Mouse (Mus musculus) stomach, embryonic 14.5 days (tissue): ENCODE measurements around the gene Mrfap1. TPM values are rescaled to one million over a fixed set of nuclear protein-coding genes. Genes with fewer than 3 reads are reported as not detected.

Experiments
- ATAC-seq: fragments of 200-750 bp; cut with Nextera tagmentation; 2 replicates; pipeline ENCODE4 v1.8.0; 2017; ENCODE audit warnings: low read depth, moderate TSS enrichment; ENCODE audit not compliant: insufficient number of reproducible peaks, insufficient read depth, low FRiP score
- H3K27ac ChIP-seq: fragments of 300-500 bp; sonication (generic); 2 replicates; pipeline ENCODE4 v1.5.1; 2014; ENCODE audit warnings: mild to moderate bottlenecking, low read length, moderate library complexity, mixed read lengths
- H3K27me3 ChIP-seq: fragments of 300-500 bp; sonication (generic); 2 replicates; pipeline ENCODE4 v1.6.1; 2014; ENCODE audit warnings: low read length, control low read depth, mixed read lengths; ENCODE audit not compliant: control insufficient read depth, insufficient read depth
- H3K36me3 ChIP-seq: fragments of 300-500 bp; sonication (generic); 2 replicates; pipeline ENCODE4 v1.6.1; 2014; ENCODE audit warnings: mild to moderate bottlenecking, control low read depth, low read length, moderate library complexity, mixed read lengths; ENCODE audit not compliant: control insufficient read depth, insufficient read depth
- H3K4me1 ChIP-seq: fragments of 300-500 bp; sonication (generic); 2 replicates; pipeline ENCODE4 v1.6.1; 2014; ENCODE audit warnings: low read length, control low read depth, mixed read lengths; ENCODE audit not compliant: control insufficient read depth, insufficient read depth
- H3K4me2 ChIP-seq: fragments of 300-500 bp; sonication (generic); replicated peaks from 2 replicates; pipeline ENCODE4 v1.6.1; 2014; ENCODE audit warnings: low read depth, low read length, control low read depth
- H3K4me3 ChIP-seq: fragments of 300-500 bp; sonication (generic); 2 replicates; pipeline ENCODE4 v1.5.1; 2014; ENCODE audit warnings: low read depth, low read length, control low read depth
- H3K9ac ChIP-seq: fragments of 300-500 bp; sonication (generic); replicated peaks from 2 replicates; pipeline ENCODE4 v1.6.1; 2014; ENCODE audit warnings: low read depth, mild to moderate bottlenecking, control low read depth, low read length, moderate library complexity, mixed read lengths
- H3K9me3 ChIP-seq: fragments of 300-500 bp; sonication (generic); 2 replicates; pipeline ENCODE4 v1.6.1; 2016; ENCODE audit warnings: low read depth, low read length, control low read depth; ENCODE audit not compliant: control insufficient read depth
- whole genome bisulfite sequencing: fragments of 180-500 bp; shearing (Covaris S2); extraction: QIAGEN DNeasy Blood & Tissue Kit; methylation state at CpG from one replicate; pipeline ENCODE4 v1.1.7; 2014; 5-methylcytosine and 5-hydroxymethylcytosine counted together
- polyA plus RNA-seq: library from polyadenylated mRNA; unstranded; fragments of >200 nt; fragmentation: Nextera tagmentation; extraction: Ambion mirVana; gene quantifications from 2 replicates; pipeline ENCODE4 v1.2.1, GENCODE M21; 2014

Gene Mrfap1
- polyA plus RNA-seq, 1 experiment from 2014 or later: 477 TPM

DNA sequence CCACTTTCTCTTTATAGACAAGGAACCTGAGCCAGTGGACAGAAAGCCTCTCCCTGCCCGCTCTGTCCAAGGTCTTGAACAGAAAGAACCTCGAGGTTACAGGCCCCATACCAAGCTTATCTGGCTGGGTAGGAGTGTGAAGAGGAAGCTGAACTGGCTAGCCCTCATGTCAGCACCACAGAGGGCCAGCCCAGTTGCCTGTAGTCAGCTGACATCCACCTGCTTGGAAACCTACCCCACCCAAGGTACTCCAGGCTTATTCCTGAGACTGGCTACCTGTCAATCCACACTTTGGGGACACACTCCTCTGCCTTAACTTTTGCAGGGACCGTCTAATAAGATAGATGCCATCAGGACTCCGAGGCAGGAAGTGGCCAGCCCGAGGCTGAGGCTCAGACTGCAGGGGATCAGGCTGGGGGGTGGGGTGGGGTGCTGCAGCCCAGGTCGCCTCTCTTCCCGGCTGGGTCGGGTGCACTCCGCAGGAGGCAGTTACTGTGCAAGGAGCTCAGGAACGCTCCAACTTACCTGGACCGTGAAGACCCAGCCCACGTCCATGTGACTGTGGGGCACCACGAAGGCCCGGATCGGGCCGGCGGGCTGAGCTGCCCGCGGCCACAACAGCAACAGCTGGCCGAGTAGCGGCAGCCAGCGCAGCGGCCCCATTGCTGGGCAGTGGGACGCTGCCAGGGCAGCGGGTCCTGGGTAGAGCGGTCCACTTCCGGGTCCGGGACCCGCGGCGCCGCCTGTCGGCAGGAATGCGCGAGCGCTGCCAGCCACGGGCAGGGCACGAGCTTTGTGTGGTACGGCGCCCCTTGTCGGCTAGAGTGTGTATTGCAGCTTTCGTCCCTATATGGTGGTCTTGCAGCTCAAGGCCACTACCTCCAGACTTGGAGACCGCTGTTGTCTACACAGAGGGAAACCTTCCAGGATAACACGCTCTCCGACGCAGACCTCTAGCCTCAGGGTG, 33.6 kb upstream of the Mrfap1 start, which contains the start of gene Man2b2:
TSS of gene Man2b2 (minus strand) at position 741 of the 967 bp plus-strand sequence.
- Histone ChIP-seq H3K27me3 (no peaks in the 10 kb centered on the region), H3K9me3 (no peaks in the 10 kb centered on the region), H3K4me1 (no peaks in the 10 kb centered on the region), H3K27ac (no peak within 1 kb of the TSS), H3K4me3 (peak within 1 kb of the TSS; percentile 55), H3K4me2 (peak within 1 kb of the TSS; percentile 60), H3K9ac (peak within 1 kb of the TSS; percentile 36; the same call in 1 of the 2 replicates), H3K36me3 (no peaks in the 10 kb centered on the region)
- WGBS: 3% methylated on average over 46 of the region's 46 CpGs
- ATAC-seq: peak; percentile 79

DNA sequence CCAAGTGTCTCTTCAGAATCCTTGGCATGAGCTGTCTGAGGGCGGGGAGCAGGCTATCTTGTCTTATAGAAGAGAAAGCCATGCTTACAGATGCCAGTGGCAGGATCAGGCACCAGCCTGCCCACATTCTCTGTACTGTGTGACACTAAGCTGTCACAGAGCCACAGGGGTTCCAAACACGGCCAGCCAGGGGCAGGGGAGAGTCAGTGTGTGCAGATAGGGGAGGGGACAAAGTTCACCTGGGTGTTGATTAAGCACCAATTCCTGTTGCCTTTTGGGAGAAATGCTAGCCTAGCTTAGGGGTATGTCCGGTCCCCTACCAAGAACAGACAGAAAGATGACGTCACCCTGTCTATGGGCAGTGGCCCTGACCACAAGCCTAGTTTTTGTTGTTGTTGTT, 32.5 kb upstream of the Mrfap1 start:
- no peak overlapping the region for H3K4me2 ChIP-seq
- no peaks in the 10 kb centered on the region for H3K27me3 ChIP-seq
- H3K27ac ChIP-seq: no peak overlapping the region
- no peaks in the 10 kb centered on the region for H3K9me3 ChIP-seq
- ATAC-seq: no peak
- no peaks in the 10 kb centered on the region for H3K4me1 ChIP-seq
- no peak overlapping the region for H3K4me3 ChIP-seq
- no peaks in the 10 kb centered on the region for H3K36me3 ChIP-seq
- H3K9ac ChIP-seq: no peak overlapping the region
- 76% methylated on average over 4 of the region's 4 CpGs for WGBS

DNA sequence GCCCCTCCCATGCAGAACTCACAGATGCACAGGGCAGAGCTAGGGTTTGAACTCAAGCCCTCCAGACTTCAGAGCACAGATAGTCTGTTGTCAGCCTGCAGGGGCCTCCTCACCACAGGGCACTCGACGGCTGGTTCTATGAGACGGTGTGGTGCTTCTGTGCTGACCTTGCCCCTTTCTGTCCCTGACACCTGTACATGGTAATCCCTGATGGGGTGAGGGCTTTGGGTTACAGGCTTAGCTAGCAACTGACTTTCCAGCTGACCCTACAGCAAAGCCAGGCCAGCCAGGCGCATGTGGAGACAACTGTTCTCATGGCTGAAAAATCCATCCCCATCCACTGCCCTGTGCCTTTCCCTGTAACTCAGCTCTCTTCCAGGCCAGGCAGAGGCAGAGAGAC, 26.3 kb upstream of the Mrfap1 start:
- WGBS: 93% methylated on average over 4 of the region's 4 CpGs
- H3K9me3 ChIP-seq: no peaks in the 10 kb centered on the region

DNA sequence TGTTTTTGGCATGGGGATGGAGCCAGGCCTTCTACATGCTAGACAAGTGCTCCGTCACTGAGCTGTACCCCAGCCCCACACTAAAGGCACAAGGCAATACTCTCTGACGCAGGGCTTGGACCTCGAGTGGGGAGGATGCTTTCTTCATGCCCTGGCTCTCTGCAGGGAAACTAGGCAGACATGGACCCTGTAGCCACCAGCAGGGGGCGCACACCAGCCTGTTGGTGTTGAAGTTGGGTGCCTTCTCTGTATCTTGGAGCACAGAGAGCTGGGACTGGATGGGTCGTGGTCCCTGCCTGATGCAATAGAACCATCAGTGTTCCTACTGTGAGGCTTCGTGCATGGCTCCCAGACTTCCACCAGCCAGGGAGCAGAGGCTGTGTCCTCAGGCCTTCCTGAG, 23.6 kb upstream of the Mrfap1 start:
- Histone ChIP-seq H3K4me2 (no peak overlapping the region), H3K9ac (no peak overlapping the region), H3K27ac (no peak overlapping the region), H3K9me3 (no peaks in the 10 kb centered on the region), H3K27me3 (no peaks in the 10 kb centered on the region), H3K36me3 (no peaks in the 10 kb centered on the region; the same call in 1 of the 2 replicates), H3K4me3 (no peak overlapping the region), H3K4me1 (no peaks in the 10 kb centered on the region)
- ATAC-seq: no peak
- WGBS: 49% methylated on average over 6 of the region's 6 CpGs

More for the DNA sequence above, 26.3 kb upstream of the Mrfap1 start:
- Histone ChIP-seq H3K27ac (no peak overlapping the region), H3K4me2 (no peak overlapping the region), H3K27me3 (no peaks in the 10 kb centered on the region), H3K9ac (no peak overlapping the region), H3K4me3 (no peak overlapping the region), H3K36me3 (no peaks in the 10 kb centered on the region), H3K4me1 (no peaks in the 10 kb centered on the region)
- no peak for ATAC-seq

DNA sequence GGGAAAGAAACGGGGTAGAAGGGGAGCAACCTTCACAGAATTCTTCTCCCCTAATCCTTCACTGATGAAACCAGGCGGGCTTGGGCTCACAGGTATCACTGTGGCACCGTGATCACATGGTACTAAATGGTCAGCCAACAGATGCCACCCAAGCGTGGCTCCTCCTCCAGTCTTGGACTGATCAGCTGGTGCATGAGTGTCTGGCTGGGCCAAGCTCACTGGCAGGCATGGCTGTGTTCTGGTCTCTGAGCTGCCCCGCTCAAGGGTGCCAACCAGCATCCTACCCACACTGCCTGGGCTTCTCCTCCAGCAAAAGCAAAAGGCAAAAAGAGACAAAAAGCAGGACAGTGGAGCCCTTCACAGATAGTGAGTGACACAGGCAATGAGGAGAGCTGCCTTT, 23.2 kb upstream of the Mrfap1 start:
- ATAC-seq: no peak
- Histone ChIP-seq H3K4me1 (no peaks in the 10 kb centered on the region), H3K9me3 (no peaks in the 10 kb centered on the region), H3K27me3 (no peaks in the 10 kb centered on the region), H3K36me3 (no peaks in the 10 kb centered on the region; the same call in 1 of the 2 replicates), H3K4me3 (no peak overlapping the region), H3K4me2 (no peak overlapping the region), H3K9ac (no peak overlapping the region), H3K27ac (no peak overlapping the region)
- 91% methylated on average over 5 of the region's 5 CpGs for WGBS

DNA sequence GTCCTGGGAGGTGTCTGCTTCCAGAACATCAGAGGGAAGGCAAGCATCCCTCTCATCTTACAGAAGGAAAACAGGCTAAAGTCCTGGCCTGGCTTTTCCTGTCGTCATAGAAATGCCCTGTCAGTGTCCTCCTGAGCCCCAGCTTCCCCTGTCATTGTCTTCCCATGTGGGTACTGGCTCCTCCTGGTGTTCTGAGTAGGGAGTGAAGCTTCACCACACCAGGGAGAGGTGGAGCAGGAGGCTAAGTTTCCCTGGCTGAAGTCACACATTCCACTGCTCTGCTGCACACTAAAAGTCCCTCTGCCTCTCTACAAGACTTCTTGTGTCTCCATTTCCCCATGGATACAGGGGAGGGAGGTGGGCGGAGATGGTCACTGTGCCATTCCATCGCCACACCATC, 21.2 kb upstream of the Mrfap1 start:
- no peaks in the 10 kb centered on the region for H3K4me1 ChIP-seq
- H3K27ac ChIP-seq: no peak overlapping the region
- H3K9me3 ChIP-seq: no peaks in the 10 kb centered on the region
- H3K27me3 ChIP-seq: no peaks in the 10 kb centered on the region
- no peaks in the 10 kb centered on the region; the same call in 1 of the 2 replicates for H3K36me3 ChIP-seq
- no peak for ATAC-seq
- no peak overlapping the region for H3K4me3 ChIP-seq
- H3K9ac ChIP-seq: no peak overlapping the region
- no peak overlapping the region for H3K4me2 ChIP-seq
- 69% methylated on average over 3 of the region's 3 CpGs for WGBS

DNA sequence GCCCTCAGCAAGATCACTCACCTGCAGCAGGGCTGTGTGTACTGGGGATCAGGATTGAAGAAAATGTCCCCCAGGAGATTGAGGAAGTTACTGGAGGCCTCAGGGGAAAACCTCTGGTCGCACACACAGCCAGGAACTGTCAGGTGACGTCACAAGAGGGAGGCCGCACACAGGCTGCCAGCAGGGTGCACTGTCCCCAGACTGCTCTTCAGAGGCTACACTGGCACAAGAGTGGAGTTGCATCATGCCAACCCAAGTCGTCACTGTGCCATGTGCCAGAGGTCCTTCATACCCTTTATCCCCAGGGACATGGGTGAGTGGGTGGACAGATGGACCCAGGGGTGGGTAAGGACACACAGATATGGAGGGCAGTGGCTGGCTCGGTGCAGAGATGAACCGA, 18.0 kb upstream of the Mrfap1 start:
- Histone ChIP-seq H3K4me1 (no peaks in the 10 kb centered on the region), H3K9ac (no peak overlapping the region), H3K4me3 (no peak overlapping the region), H3K27me3 (no peaks in the 10 kb centered on the region), H3K4me2 (no peak overlapping the region), H3K27ac (no peak overlapping the region), H3K9me3 (no peaks in the 10 kb centered on the region), H3K36me3 (no peaks in the 10 kb centered on the region; the same call in 1 of the 2 replicates)
- WGBS: 78% methylated on average over 6 of the region's 6 CpGs
- ATAC-seq: no peak

DNA sequence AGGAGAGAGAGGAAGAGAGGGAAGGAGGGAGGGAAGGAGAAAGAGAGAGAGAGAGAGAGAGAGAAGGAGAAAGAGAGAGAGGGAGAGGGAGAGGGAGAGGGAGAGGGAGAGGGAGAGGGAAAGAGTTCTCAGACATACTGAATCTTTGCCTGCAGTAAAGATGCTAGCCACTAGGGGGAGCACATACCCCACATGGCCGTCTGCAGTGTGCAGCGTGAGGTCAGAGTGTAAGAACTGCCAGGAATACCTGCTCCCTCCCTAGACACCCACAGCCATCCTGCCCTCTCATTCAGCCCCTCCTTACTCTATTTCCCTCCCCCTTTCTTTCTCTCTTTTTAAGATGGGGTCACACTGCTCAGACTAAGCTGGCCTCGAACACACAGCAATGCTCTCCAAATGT, 14.8 kb upstream of the Mrfap1 start:
- H3K27me3 ChIP-seq: no peaks in the 10 kb centered on the region
- WGBS: 28% methylated on average over 3 of the region's 3 CpGs
- no peaks in the 10 kb centered on the region for H3K4me1 ChIP-seq
- H3K4me3 ChIP-seq: no peak overlapping the region
- no peaks in the 10 kb centered on the region for H3K9me3 ChIP-seq
- no peak overlapping the region for H3K9ac ChIP-seq
- no peak overlapping the region for H3K4me2 ChIP-seq
- H3K27ac ChIP-seq: no peak overlapping the region
- no peak for ATAC-seq
- no peaks in the 10 kb centered on the region; the same call in 1 of the 2 replicates for H3K36me3 ChIP-seq
